Mouse (Mus musculus) CD4-positive, CD25-positive, alpha-beta regulatory T cell, adult 4 months (primary cell): ENCODE measurements around the gene Gpr22. TPM values are rescaled to one million over a fixed set of nuclear protein-coding genes. Genes with fewer than 3 reads are reported as not detected.

ENCODE experiments used
- ATAC-seq: one replicate; pipeline ENCODE4 v1.8.0; 2017
- polyA plus RNA-seq, 2 experiments: library from polyadenylated mRNA; unstranded; fragments of 100-300 nt; shearing (Covaris generic); gene quantifications; one replicate each; pipeline ENCODE4 v1.2.1; 2017

Gpr22 gene
- under 1 TPM; 0.38 to 0.90 TPM for polyA plus RNA-seq

- ATAC-seq: no peak
Measured at GRCm38 (mm10) chr12:31713600-31713999, at the start of gene Gpr22. TSS of gene Gpr22 (minus strand) at chr12:31713947.

- ATAC-seq: peak; percentile 89
Measured at GRCm38 (mm10) chr12:31755885-31756755, 42.4 kb upstream of the Gpr22 start.

- no peak for ATAC-seq
Measured at GRCm38 (mm10) chr12:31754465-31754864, 40.7 kb upstream of the Gpr22 start.

GRCm38 (mm10) chr12:31749846-31750245, 36.1 kb upstream of the Gpr22 start:
- ATAC-seq: no peak

- ATAC-seq: no peak
Measured at GRCm38 (mm10) chr12:31747301-31747700, 33.6 kb upstream of the Gpr22 start.

- no peak for ATAC-seq
Measured at GRCm38 (mm10) chr12:31734616-31735015, 20.9 kb upstream of the Gpr22 start.

GRCm38 (mm10) chr12:31730126-31730525, 16.4 kb upstream of the Gpr22 start:
- no peak for ATAC-seq

- no peak for ATAC-seq
Measured at GRCm38 (mm10) chr12:31726707-31727106, 13.0 kb upstream of the Gpr22 start.

GRCm38 (mm10) chr12:31725511-31726275, 11.9 kb upstream of the Gpr22 start:
- no peak for ATAC-seq

GRCm38 (mm10) chr12:31724576-31724975, 10.8 kb upstream of the Gpr22 start:
- no peak for ATAC-seq

GRCm38 (mm10) chr12:31719586-31720275, 6.0 kb upstream of the Gpr22 start:
- peak; percentile 39 for ATAC-seq

- ATAC-seq: no peak
Measured at GRCm38 (mm10) chr12:31714070-31714469, 323 bp upstream of the Gpr22 start.

GRCm38 (mm10) chr12:31712727-31713126, 1.0 kb downstream of the Gpr22 start:
- no peak for ATAC-seq

- ATAC-seq: no peak
Measured at GRCm38 (mm10) chr12:31712233-31712632, 1.5 kb downstream of the Gpr22 start.

- no peak for ATAC-seq
Measured at GRCm38 (mm10) chr12:31709665-31710064, 4.1 kb downstream of the Gpr22 start.

- ATAC-seq: no peak
Measured at GRCm38 (mm10) chr12:31707531-31707930, 6.2 kb downstream of the Gpr22 start.

- no peak for ATAC-seq
Measured at GRCm38 (mm10) chr12:31706168-31706567, 7.6 kb downstream of the Gpr22 start.

GRCm38 (mm10) chr12:31703904-31704303, 9.8 kb downstream of the Gpr22 start:
- ATAC-seq: no peak

GRCm38 (mm10) chr12:31701411-31701810, 12.3 kb downstream of the Gpr22 start:
- ATAC-seq: no peak

GRCm38 (mm10) chr12:31700623-31701347, 13.0 kb downstream of the Gpr22 start:
- no peak for ATAC-seq

GRCm38 (mm10) chr12:31693278-31693677, 20.5 kb downstream of the Gpr22 start:
- ATAC-seq: no peak

GRCm38 (mm10) chr12:31686679-31687078, 27.1 kb downstream of the Gpr22 start:
- ATAC-seq: no peak
